Mouse (Mus musculus) stomach, postnatal 0 days (tissue): ENCODE results near the gene Hdac4. TPM values are rescaled to one million over a fixed set of nuclear protein-coding genes. Genes with fewer than 3 reads are reported as not detected.

Experiments used
- ATAC-seq: fragments of 200-750 bp; cut with Nextera tagmentation; 2 replicates; pipeline ENCODE4 v1.8.0; 2017; ENCODE audit not compliant: low FRiP score, low TSS enrichment
- DNase-seq: peaks from one replicate; pipeline ENCODE4 v3.0.0-alpha.2; 2016; ENCODE audit warnings: low spot score
- H3K27ac ChIP-seq: fragments of 300-500 bp; sonication (generic); replicated peaks from 2 replicates; pipeline ENCODE4 v1.5.1; 2014; ENCODE audit warnings: mild to moderate bottlenecking, control low read depth
- H3K27me3 ChIP-seq: fragments of 300-500 bp; sonication (generic); 2 replicates; pipeline ENCODE4 v1.6.1; 2014; ENCODE audit warnings: low read length; ENCODE audit not compliant: control insufficient read depth, insufficient read depth
- H3K36me3 ChIP-seq: fragments of 300-500 bp; sonication (generic); 2 replicates; pipeline ENCODE4 v1.6.1; 2014; ENCODE audit warnings: low read length, mixed read lengths; ENCODE audit not compliant: control insufficient read depth, insufficient read depth
- H3K4me1 ChIP-seq: fragments of 300-500 bp; sonication (generic); replicated peaks from 2 replicates; pipeline ENCODE4 v1.6.1; 2014; ENCODE audit warnings: antibody characterized with exemption; ENCODE audit not compliant: control insufficient read depth, insufficient read depth
- H3K4me2 ChIP-seq: fragments of 300-500 bp; sonication (generic); replicated peaks from 2 replicates; pipeline ENCODE4 v1.6.1; 2014; ENCODE audit warnings: low read depth, mild to moderate bottlenecking, control low read depth, moderate library complexity
- H3K4me3 ChIP-seq: fragments of 300-500 bp; sonication (generic); 2 replicates; pipeline ENCODE4 v1.5.1; 2014; ENCODE audit warnings: low read depth, low read length, control low read depth
- H3K9ac ChIP-seq: fragments of 300-500 bp; sonication (generic); 2 replicates; pipeline ENCODE4 v1.6.1; 2014; ENCODE audit warnings: mild to moderate bottlenecking, low read length, control low read depth, mixed read lengths
- H3K9me3 ChIP-seq: fragments of 300-500 bp; sonication (generic); 2 replicates; pipeline ENCODE4 v1.6.1; 2016; ENCODE audit warnings: low read length; ENCODE audit not compliant: control insufficient read depth
- CTCF ChIP-seq: IDR thresholded peaks from 2 replicates; pipeline ENCODE4 v1.5.1; 2016; ENCODE audit warnings: antibody characterized with exemption, low read depth, mild to moderate bottlenecking, moderate library complexity
- EP300 ChIP-seq: optimal IDR thresholded peaks from 2 replicates; pipeline ENCODE3; 2016; ENCODE audit warnings: antibody characterized with exemption
- whole genome bisulfite sequencing: fragments of 180-500 bp; shearing (Covaris S2); extraction: QIAGEN DNeasy Blood & Tissue Kit; methylation state at CpG from one replicate; pipeline ENCODE4 v1.1.7; 2014; 5-methylcytosine and 5-hydroxymethylcytosine counted together
- polyA plus RNA-seq: library from polyadenylated mRNA; unstranded; fragments of >200 nt; fragmentation: Nextera tagmentation; extraction: Ambion mirVana; gene quantifications from 2 replicates; pipeline ENCODE4 v1.2.1, GENCODE M21; 2015

The Hdac4 gene
- polyA plus RNA-seq, 1 experiment from 2014 or later, result 10.9 TPM

GRCm38 (mm10) chr1:91880899-91881298 is 314.6 kb downstream of the Hdac4 start:
- H3K4me2 ChIP-seq, result no peak overlapping the region
- ATAC-seq, result no peak
- H3K9ac ChIP-seq, result no peak overlapping the region

GRCm38 (mm10) chr1:91880156-91880555 is 315.3 kb downstream of the Hdac4 start:
- H3K36me3 ChIP-seq, result no peaks in the 10 kb centered on the region
- no peak overlapping the region for H3K4me2 ChIP-seq
- TF ChIP-seq CTCF, result no peak
- TF ChIP-seq EP300, result no peak
- no peaks in the 10 kb centered on the region for H3K9me3 ChIP-seq
- no peak overlapping the region for H3K4me3 ChIP-seq
- 81% methylated on average over 12 of the region's 12 CpGs for WGBS
- H3K9ac ChIP-seq, result no peak overlapping the region
- DNase-seq, result no peak
- H3K27me3 ChIP-seq, result no peaks in the 10 kb centered on the region
- no peaks in the 10 kb centered on the region for H3K4me1 ChIP-seq
- ATAC-seq, result no peak
- H3K27ac ChIP-seq, result no peak overlapping the region

More at GRCm38 (mm10) chr1:91880899-91881298, 314.6 kb downstream of the Hdac4 start:
- Histone ChIP-seq H3K27me3 (no peaks in the 10 kb centered on the region), H3K4me1 (no peaks in the 10 kb centered on the region), H3K27ac (no peak overlapping the region), H3K4me3 (no peak overlapping the region), H3K36me3 (no peaks in the 10 kb centered on the region), H3K9me3 (no peaks in the 10 kb centered on the region)
- no peak for TF ChIP-seq CTCF
- 46% methylated on average over 8 of the region's 8 CpGs for whole genome bisulfite sequencing
- no peak for DNase-seq
